Mouse (Mus musculus) intestine, embryonic 15.5 days (tissue): ENCODE results near the gene Fis1. TPM values are rescaled to one million over a fixed set of nuclear protein-coding genes. Genes with fewer than 3 reads are reported as not detected.

Experiments
- ATAC-seq: fragments of 200-750 bp; cut with Nextera tagmentation; 2 replicates; pipeline ENCODE4 v1.8.0; 2017; ENCODE audit warnings: moderate TSS enrichment, moderate library complexity
- H3K27ac ChIP-seq: fragments of 300-500 bp; sonication (generic); 2 replicates; pipeline ENCODE4 v1.5.1; 2015; ENCODE audit warnings: mild to moderate bottlenecking, inconsistent platforms
- H3K27me3 ChIP-seq: fragments of 300-500 bp; sonication (generic); replicated peaks from 2 replicates; pipeline ENCODE4 v1.6.1; 2015; ENCODE audit warnings: inconsistent platforms
- H3K36me3 ChIP-seq: fragments of 300-500 bp; sonication (generic); 2 replicates; pipeline ENCODE4 v1.6.1; 2015; ENCODE audit warnings: inconsistent platforms
- H3K4me1 ChIP-seq: fragments of 300-500 bp; sonication (generic); replicated peaks from 2 replicates; pipeline ENCODE4 v1.6.1; 2015; ENCODE audit warnings: inconsistent platforms
- H3K4me2 ChIP-seq: fragments of 300-500 bp; sonication (generic); replicated peaks from 2 replicates; pipeline ENCODE4 v1.6.1; 2015; ENCODE audit warnings: mild to moderate bottlenecking, inconsistent platforms
- H3K4me3 ChIP-seq: fragments of 300-500 bp; sonication (generic); replicated peaks from 2 replicates; pipeline ENCODE4 v1.5.1; 2015; ENCODE audit warnings: inconsistent platforms
- H3K9ac ChIP-seq: fragments of 300-500 bp; sonication (generic); 2 replicates; pipeline ENCODE4 v1.6.1; 2015; ENCODE audit warnings: inconsistent platforms
- H3K9me3 ChIP-seq: fragments of 300-500 bp; sonication (generic); 2 replicates; pipeline ENCODE4 v1.6.1; 2016; ENCODE audit warnings: inconsistent platforms
- WGBS: fragments of 180-500 bp; shearing (Covaris S2); methylation state at CpG from one replicate; pipeline ENCODE4 v1.1.7; 2015; 5-methylcytosine and 5-hydroxymethylcytosine counted together
- polyA plus RNA-seq: library from polyadenylated mRNA; unstranded; fragments of >200 nt; fragmentation: Nextera tagmentation; extraction: Ambion mirVana; gene quantifications from 2 replicates; pipeline ENCODE4 v1.2.1, GENCODE M21; 2015

Fis1 gene
- polyA plus RNA-seq, 1 experiment from 2014 or later = 258 TPM

DNA sequence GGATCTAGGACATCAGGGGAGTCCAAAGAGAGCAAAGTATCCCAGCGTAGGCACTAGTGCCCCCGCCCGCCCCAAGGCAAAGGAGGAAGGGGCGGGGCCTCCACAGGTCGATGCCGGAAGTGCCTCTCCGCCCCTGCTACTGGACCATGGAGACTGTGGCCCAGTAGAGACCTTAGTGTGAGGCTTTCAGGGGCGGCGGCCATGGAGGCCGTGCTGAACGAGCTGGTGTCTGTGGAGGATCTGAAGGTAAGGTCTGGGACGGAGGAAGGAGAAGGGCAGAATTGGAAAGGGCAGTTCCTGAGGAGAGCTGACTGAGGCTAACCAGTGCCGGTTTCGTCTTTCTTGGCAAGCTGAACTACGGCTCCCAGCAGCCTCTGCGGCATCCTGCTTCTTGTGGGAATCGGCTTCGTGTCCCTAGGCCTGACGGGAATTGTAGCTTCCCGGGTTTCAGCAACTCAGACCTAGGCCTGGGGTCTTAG, 8.9 kb downstream of the Fis1 start:
- Histone ChIP-seq H3K4me2 (peak overlapping the region; percentile 78), H3K36me3 (peaks cover 15% of the 10 kb centered on the region), H3K4me1 (peaks cover 40% of the 10 kb centered on the region), H3K27me3 (no peaks in the 10 kb centered on the region), H3K9ac (peak overlapping the region; percentile 75), H3K27ac (peak overlapping the region; percentile 87), H3K9me3 (no peaks in the 10 kb centered on the region), H3K4me3 (peak overlapping the region; percentile 78)
- ATAC-seq = peak; percentile 83
- under 1% methylated on average over 20 of the region's 20 CpGs for WGBS

DNA sequence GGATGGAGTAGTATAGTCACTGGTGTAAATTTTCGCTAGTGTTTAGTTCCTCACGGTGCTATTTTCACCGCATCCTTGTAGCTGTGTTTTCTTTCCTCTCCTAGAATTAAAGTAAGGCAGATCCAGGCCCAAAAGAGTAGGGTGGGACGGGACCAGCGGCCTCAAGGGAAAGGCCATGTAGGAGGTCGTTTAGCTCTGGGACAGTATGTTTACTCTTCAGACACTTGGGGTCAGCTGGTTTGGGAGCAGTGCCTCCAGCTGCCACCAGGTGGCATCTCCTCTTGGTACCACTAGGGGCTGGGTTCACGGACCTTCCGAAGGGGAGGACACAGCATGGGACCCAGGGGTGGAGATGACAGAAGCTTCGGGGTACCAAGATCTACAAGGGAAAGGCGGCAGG, 9.4 kb downstream of the Fis1 start:
- peak; percentile 50 for ATAC-seq
- no peaks in the 10 kb centered on the region for H3K27me3 ChIP-seq
- peak overlapping the region; percentile 78 for H3K4me2 ChIP-seq
- peak overlapping the region; percentile 75 for H3K9ac ChIP-seq
- H3K27ac ChIP-seq = peak overlapping the region; percentile 87
- WGBS = under 1% methylated on average over 10 of the region's 10 CpGs
- peaks cover 44% of the 10 kb centered on the region for H3K4me1 ChIP-seq
- H3K9me3 ChIP-seq = no peaks in the 10 kb centered on the region
- peak overlapping the region; percentile 78 for H3K4me3 ChIP-seq
- H3K36me3 ChIP-seq = peaks cover 15% of the 10 kb centered on the region

DNA sequence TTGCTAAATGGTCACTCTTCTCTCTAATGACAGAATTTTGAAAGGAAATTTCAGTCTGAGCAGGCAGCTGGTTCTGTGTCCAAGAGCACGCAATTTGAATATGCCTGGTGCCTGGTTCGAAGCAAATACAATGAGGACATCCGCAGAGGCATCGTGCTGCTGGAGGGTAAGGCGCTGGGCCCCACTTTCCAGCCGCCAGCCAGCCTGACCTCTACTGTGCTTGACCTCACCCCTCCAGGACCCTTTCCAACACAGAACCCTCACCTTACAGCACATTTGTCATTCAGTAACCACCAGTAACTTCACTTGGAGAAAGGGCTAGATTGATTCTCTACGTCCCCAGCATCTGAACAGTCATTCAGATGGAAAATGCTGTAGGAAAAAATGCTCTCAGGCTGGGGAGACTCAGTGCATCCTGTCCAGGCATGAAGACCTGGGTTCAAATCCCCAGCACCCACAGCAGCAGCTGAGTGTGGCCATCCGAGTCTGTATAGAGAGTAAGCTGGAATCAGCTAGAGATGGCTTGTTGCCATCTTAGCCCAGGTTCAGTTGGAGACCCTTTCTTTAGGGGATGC, 10.0 kb downstream of the Fis1 start:
- Histone ChIP-seq H3K36me3 (peaks cover 15% of the 10 kb centered on the region), H3K9me3 (no peaks in the 10 kb centered on the region), H3K4me2 (peak overlapping the region; percentile 78), H3K27me3 (no peaks in the 10 kb centered on the region), H3K4me1 (peaks cover 49% of the 10 kb centered on the region), H3K4me3 (peak overlapping the region; percentile 78), H3K27ac (peak overlapping the region; percentile 40; the same call in 1 of the 2 replicates), H3K9ac (peak overlapping the region; percentile 75; the same call in 1 of the 2 replicates)
- ATAC-seq = no peak
- WGBS = 73% methylated on average over 8 of the region's 8 CpGs

DNA sequence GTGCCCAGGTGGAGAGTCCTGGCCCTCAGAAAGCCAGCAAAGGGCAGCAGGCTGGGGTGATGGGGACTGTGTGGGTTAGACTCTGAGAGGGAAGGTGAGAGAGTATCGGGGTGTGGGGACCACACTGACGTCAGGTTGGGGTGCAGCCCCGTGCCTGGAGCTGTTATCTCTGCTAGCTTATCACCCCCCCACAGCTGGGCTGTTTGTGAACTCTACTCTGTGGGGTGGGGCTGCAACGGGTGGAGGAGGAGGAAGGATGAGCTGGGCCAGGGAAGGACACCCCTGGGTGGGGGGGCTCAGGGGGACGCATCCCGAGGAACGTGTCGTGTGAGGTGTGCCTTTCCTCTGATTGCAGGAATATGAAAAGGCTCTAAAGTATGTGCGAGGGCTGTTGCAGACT, 12.1 kb downstream of the Fis1 start:
- peak; percentile 46 for ATAC-seq
- peak overlapping the region; percentile 87 for H3K27ac ChIP-seq

DNA sequence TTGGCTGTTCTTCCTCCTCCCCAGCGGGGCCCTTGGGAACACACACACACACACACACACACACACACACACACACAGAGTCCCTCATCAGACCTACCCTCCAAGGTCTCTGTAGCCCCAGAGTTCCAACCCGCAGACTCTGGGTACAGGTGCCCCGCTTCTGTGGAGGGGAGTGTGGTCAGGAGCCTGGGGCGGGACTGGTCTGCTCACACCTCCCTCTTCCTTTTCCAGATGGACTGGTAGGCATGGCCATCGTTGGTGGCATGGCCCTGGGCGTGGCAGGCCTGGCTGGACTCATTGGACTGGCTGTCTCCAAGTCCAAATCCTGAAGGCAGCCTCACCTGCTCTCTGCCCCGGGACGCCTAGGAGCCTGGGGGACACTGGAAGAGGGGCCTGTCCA, 12.6 kb downstream of the Fis1 start:
- peaks cover 49% of the 10 kb centered on the region for H3K4me1 ChIP-seq
- no peak overlapping the region for H3K4me3 ChIP-seq
- 72% methylated on average over 8 of the region's 8 CpGs for WGBS
- H3K9me3 ChIP-seq = no peaks in the 10 kb centered on the region
- H3K27me3 ChIP-seq = no peaks in the 10 kb centered on the region
- H3K27ac ChIP-seq = peak overlapping the region; percentile 87
- no peak overlapping the region for H3K9ac ChIP-seq
- peaks cover 15% of the 10 kb centered on the region for H3K36me3 ChIP-seq
- peak overlapping the region; percentile 46 for H3K4me2 ChIP-seq
- ATAC-seq = peak; percentile 13

More for the DNA sequence above, 12.1 kb downstream of the Fis1 start:
- Histone ChIP-seq H3K4me1 (peaks cover 49% of the 10 kb centered on the region), H3K36me3 (peaks cover 15% of the 10 kb centered on the region), H3K9ac (no peak overlapping the region), H3K9me3 (no peaks in the 10 kb centered on the region), H3K27me3 (no peaks in the 10 kb centered on the region), H3K4me3 (no peak overlapping the region), H3K4me2 (no peak overlapping the region)
- 49% methylated on average over 9 of the region's 9 CpGs for WGBS

DNA sequence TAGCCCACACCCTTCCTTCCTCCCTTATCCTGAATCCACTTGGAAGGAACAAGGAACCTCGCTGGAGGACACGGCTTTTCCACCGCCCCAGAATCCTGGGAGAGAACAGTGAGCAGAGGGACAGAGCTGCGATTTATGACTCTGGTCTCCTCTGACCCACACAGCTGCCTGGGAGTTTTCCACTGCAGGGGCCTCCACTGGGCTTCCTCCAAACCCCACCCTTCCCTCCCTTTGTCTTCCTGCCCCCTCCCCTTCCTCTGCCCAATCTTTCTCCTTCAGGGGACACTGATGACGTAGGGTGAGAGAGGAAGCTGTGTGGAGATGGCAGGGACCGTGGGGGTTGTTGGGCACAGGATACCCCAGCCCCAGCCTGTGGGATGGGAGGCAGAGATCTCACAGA, 13.3 kb downstream of the Fis1 start, which contains the start of gene Cldn15:
TSS of gene Cldn15 (plus strand) at position 286 of the 400 bp plus-strand sequence.
- H3K4me2 ChIP-seq = peak within 1 kb of the TSS; percentile 46
- H3K9me3 ChIP-seq = no peaks in the 10 kb centered on the region
- WGBS = 14% methylated on average over 6 of the region's 6 CpGs
- H3K27me3 ChIP-seq = no peaks in the 10 kb centered on the region
- no peak within 1 kb of the TSS for H3K4me3 ChIP-seq
- H3K4me1 ChIP-seq = peaks cover 46% of the 10 kb centered on the region
- peaks cover 15% of the 10 kb centered on the region for H3K36me3 ChIP-seq
- peak within 1 kb of the TSS; percentile 33 for H3K9ac ChIP-seq
- peak within 1 kb of the TSS; percentile 87 for H3K27ac ChIP-seq
- no peak; the same call in 1 of the 2 replicates for ATAC-seq

DNA sequence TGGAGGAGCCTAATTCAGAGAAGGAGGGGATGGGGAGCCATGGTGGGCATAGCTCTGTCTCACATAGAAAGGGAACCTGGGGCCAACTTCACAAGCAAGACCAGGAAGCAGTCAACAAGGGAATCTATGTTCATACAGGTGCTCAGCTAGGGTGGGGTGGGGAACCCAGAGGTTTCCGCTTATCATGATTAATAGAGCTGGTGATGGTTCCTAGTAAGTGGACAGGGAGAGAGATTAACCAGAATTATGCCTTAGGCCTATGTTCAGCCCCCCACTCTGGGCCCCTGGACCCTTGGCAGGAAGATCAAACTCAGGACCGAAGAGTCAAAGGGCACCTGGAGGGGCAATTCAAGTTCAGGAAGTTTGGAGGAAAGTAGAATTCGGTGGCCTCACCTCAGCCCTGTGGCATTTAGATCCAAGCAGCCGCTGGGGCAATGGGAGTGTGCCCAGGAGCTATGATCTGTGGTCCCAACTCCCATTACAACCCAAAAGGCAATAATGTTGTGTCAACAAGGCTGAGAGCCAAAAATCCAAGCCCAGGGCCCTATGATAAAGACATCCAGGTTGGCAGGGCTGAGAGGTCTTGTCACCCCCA, 13.9 kb downstream of the Fis1 start:
- Histone ChIP-seq H3K9ac (no peak overlapping the region), H3K4me1 (peaks cover 43% of the 10 kb centered on the region), H3K27me3 (no peaks in the 10 kb centered on the region), H3K27ac (peak overlapping the region; percentile 87), H3K4me2 (peak overlapping the region; percentile 46; the same call in 1 of the 2 replicates), H3K4me3 (no peak overlapping the region), H3K36me3 (peaks cover 15% of the 10 kb centered on the region), H3K9me3 (no peaks in the 10 kb centered on the region)
- 61% methylated on average over 4 of the region's 4 CpGs for WGBS
- ATAC-seq = no peak

DNA sequence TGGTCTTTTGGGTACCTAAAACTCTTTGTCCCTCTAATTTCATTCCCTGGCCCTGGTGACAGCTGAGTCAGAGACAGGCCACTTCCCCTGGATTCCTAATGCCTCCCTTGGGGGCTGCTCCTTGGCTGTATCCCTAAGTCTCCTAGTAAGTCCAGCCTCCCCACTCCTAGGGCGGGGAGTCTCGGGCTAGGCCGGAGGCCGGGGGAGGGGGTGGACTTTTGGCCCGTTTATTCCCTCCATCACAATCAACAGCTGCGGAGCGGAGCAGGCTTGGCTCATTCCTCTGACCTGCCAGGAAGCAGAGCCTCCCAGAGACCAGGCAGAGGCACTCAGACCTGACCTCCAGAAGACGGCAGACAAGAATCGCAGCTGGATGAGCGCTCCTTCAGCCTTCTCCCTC, 14.5 kb downstream of the Fis1 start:
- peak overlapping the region; percentile 46 for H3K4me2 ChIP-seq
- no peaks in the 10 kb centered on the region for H3K27me3 ChIP-seq
- peak; percentile 57 for ATAC-seq
- H3K9me3 ChIP-seq = no peaks in the 10 kb centered on the region
- H3K9ac ChIP-seq = no peak overlapping the region
- peak overlapping the region; percentile 11; the same call in 1 of the 2 replicates for H3K4me3 ChIP-seq
- H3K4me1 ChIP-seq = peaks cover 43% of the 10 kb centered on the region
- peak overlapping the region; percentile 87 for H3K27ac ChIP-seq
- peaks cover 15% of the 10 kb centered on the region for H3K36me3 ChIP-seq
- 33% methylated on average over 10 of the region's 10 CpGs for WGBS

DNA sequence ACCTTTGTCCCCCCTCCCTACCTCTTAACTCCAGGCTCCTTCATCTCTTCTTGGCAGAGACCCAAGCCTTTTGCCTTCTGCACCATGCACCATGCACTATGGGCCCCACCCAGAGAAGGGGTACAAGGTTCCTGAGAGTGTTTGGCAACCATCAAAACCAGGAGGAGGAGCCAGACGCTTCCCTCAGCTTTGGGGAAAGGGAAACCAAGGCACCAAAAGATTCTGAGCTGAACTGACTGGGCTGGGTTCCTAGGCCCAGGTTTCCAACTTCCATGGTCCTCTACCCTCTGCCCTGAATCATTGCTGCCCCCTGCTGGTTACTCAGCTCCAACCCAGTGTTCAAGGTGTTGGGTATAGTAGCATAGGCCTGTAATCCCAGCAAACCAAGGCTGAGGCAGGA, 17.6 kb downstream of the Fis1 start:
- ATAC-seq = peak; percentile 72
- no peak overlapping the region for H3K4me3 ChIP-seq
- H3K4me1 ChIP-seq = peaks cover 25% of the 10 kb centered on the region
- H3K9me3 ChIP-seq = no peaks in the 10 kb centered on the region
- no peak overlapping the region for H3K9ac ChIP-seq
- H3K4me2 ChIP-seq = no peak overlapping the region
- WGBS = 47% methylated on average over 1 of the region's 1 CpGs
- H3K27ac ChIP-seq = no peak overlapping the region
- H3K36me3 ChIP-seq = 0 out of 2 replicates have a peak, but pooled peaks cover 4% of the 10 kb centered on the region
- H3K27me3 ChIP-seq = no peaks in the 10 kb centered on the region

DNA sequence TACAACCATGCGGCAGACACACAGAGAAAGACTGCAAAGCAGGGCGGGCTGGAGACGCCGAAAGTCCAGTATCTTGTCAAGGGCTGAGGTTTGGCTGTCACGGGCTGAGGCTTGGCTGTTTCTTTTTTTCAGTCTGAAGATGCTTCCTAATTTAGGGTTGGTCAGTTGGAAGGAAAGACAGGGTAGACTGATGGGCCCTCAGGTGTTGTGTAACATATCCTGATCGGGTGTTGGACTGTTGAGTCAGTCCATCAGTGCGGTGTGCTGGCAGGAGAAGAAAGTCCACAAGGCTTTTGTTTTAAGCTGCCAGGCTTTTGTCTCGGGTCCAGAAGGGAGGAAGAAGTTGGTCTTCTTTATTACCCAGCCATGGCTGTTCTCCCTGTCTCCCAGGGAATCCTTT, 20.6 kb downstream of the Fis1 start:
- Histone ChIP-seq H3K36me3 (no peaks in the 10 kb centered on the region), H3K4me1 (no peaks in the 10 kb centered on the region), H3K27me3 (no peaks in the 10 kb centered on the region), H3K4me3 (no peak overlapping the region), H3K9ac (no peak overlapping the region), H3K9me3 (no peaks in the 10 kb centered on the region), H3K4me2 (no peak overlapping the region), H3K27ac (no peak overlapping the region)
- 65% methylated on average over 8 of the region's 8 CpGs for whole genome bisulfite sequencing
- ATAC-seq = no peak

DNA sequence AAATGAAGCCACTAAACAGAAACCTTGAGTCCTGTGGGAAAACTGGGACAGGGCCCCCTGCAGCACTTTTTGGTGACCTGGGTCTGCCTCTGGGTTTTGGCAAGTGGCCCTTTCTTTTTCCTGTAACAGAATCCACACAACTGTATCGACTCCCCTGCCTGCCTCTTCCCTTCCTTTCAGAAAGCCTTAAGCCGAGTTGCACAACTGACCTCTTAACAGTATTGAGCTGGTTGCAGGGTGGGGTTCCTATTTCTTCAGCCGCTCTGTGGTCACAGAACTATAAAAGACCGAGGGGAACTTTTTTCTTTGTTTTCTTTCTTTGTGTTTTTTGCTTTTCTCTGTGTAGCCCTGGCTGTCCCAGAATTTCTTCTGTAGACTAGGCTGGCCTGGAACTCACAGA, 24.7 kb downstream of the Fis1 start:
- ATAC-seq = no peak
- Histone ChIP-seq H3K9ac (no peak overlapping the region), H3K27me3 (no peaks in the 10 kb centered on the region), H3K4me1 (no peaks in the 10 kb centered on the region), H3K9me3 (no peaks in the 10 kb centered on the region), H3K4me2 (no peak overlapping the region), H3K4me3 (no peak overlapping the region), H3K36me3 (peaks cover 13% of the 10 kb centered on the region), H3K27ac (no peak overlapping the region)
- WGBS = 67% methylated on average over 4 of the region's 4 CpGs

DNA sequence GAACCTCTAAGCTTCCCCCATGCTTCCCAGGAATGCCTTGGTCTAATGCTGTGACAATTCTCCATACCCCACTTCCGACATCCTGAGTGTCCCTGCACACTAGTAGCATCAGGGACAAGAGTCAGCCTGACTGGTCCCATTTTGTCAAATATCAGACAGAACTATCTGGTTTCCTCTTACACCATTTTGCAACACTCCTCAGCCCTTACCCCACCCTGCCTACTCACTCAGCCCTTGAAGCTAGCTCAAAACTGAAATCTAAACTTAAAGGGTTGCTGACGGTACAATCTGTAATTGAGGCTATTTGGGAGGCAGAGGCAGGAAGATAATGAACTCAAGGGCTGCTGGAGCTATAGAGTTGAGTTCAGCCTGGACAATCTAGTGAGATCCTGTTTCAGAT, 26.7 kb downstream of the Fis1 start:
- no peak overlapping the region for H3K9ac ChIP-seq
- H3K4me3 ChIP-seq = no peak overlapping the region
- no peak for ATAC-seq
- no peak overlapping the region for H3K4me2 ChIP-seq
- H3K36me3 ChIP-seq = peaks cover 13% of the 10 kb centered on the region
- H3K4me1 ChIP-seq = no peaks in the 10 kb centered on the region
- no peaks in the 10 kb centered on the region for H3K9me3 ChIP-seq
- H3K27me3 ChIP-seq = no peaks in the 10 kb centered on the region
- H3K27ac ChIP-seq = no peak overlapping the region
- WGBS = 88% methylated on average over 2 of the region's 2 CpGs

DNA sequence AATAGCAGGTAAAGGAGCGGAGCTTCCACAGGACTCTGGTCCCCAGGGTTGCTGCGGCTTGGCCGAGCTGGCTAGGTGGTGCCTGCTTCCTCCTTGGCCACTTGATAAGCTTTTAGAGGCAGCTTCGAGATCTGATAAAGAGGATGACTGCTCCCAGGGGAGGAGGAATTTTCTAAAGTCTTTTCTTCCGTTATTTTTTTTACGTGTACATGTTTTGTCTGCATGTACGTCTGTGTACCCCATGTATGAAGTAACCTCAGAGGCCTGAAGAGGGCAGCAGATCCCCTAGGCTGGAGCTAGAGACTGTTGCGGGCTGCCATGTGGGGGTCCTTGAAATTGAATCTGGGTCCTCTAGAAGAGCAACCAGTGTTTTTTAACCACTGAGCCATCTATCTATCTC, 27.9 kb downstream of the Fis1 start:
- no peak overlapping the region for H3K9ac ChIP-seq
- no peaks in the 10 kb centered on the region for H3K27me3 ChIP-seq
- no peak overlapping the region for H3K27ac ChIP-seq
- H3K4me2 ChIP-seq = no peak overlapping the region
- ATAC-seq = no peak
- 88% methylated on average over 8 of the region's 8 CpGs for WGBS
- H3K4me1 ChIP-seq = peaks cover 1% of the 10 kb centered on the region; the same call in 1 of the 2 replicates
- no peak overlapping the region for H3K4me3 ChIP-seq
- peaks cover 13% of the 10 kb centered on the region for H3K36me3 ChIP-seq
- no peaks in the 10 kb centered on the region for H3K9me3 ChIP-seq
